Mouse (Mus musculus): ENCODE results near the gene Fetub. TPM values are rescaled to one million over a fixed set of nuclear protein-coding genes. Genes with fewer than 3 reads are reported as not detected.

Gene Fetub
- polyA plus RNA-seq, 1 experiment from 2014 or later = not detected

DNA sequence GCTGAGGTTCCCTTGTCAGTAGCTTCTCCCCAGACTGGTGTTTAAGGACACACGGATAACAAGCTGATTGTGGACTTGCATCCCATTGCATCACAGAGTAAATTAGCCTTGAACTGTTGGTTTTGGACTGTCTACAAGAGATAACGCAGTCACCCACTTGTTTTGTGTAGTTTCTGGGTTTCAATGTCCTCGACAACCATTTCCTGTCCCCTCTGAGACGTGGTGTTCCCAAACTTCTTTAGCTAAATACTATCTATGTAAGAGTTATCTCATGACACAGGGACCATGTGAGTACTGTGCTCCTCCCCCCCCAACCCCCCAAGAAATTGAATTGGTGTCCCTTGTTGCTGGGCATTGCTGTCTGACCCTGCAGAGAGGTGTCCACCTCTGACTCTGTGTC lies 36.6 kb upstream of the Fetub start:
- Histone ChIP-seq H3K27ac (ENCODE audit: low read depth, low read length) (no peak overlapping the region), H3K4me3 (ENCODE audit: low read depth, low read length) (no peak overlapping the region), H3K4me1 (ENCODE audit: control insufficient read depth, insufficient read depth, low read length) (no peaks in the 10 kb centered on the region), H3K9me3 (ENCODE audit: control insufficient read depth, low read length) (no peaks in the 10 kb centered on the region), H3K9ac (ENCODE audit: low read length) (no peak overlapping the region), H3K4me2 (ENCODE audit: low read depth) (no peak overlapping the region), H3K36me3 (ENCODE audit: control insufficient read depth, insufficient read depth, low read length) (no peaks in the 10 kb centered on the region), H3K27me3 (ENCODE audit: control insufficient read depth, insufficient read depth, low read length) (no peaks in the 10 kb centered on the region)
- no peak for DNase-seq (ENCODE audit: low spot score)
- no peak for ATAC-seq (ENCODE audit: insufficient read depth, low FRiP score, low TSS enrichment)
- WGBS = 83% methylated on average over 4 of the region's 4 CpGs

DNA sequence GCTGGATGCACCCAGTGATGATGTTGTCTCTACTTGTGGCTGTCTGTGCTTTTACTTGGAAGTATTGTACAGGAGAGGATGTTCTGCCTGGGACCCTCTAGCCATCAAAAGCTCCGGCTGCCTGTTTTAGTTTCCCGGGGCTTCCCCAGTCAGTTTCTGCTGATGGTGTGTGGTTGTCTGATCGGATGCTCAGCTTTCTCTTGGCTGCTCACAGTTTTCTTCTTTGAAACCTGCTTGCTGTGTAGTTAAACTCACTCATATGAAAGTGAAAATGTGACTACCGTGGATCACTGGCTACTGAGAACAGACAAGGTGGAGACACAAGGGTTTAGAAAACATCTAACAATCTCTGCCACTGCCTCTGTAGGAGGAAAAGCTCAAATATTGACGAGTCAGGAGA lies 34.7 kb upstream of the Fetub start:
- Histone ChIP-seq H3K4me1 (ENCODE audit: control insufficient read depth, insufficient read depth, low read length) (no peaks in the 10 kb centered on the region), H3K36me3 (ENCODE audit: control insufficient read depth, insufficient read depth, low read length) (no peaks in the 10 kb centered on the region), H3K27ac (ENCODE audit: low read depth, low read length) (no peak overlapping the region), H3K9ac (ENCODE audit: low read length) (no peak overlapping the region), H3K9me3 (ENCODE audit: control insufficient read depth, low read length) (no peaks in the 10 kb centered on the region), H3K4me2 (ENCODE audit: low read depth) (no peak overlapping the region), H3K4me3 (ENCODE audit: low read depth, low read length) (no peak overlapping the region), H3K27me3 (ENCODE audit: control insufficient read depth, insufficient read depth, low read length) (no peaks in the 10 kb centered on the region)
- ATAC-seq (ENCODE audit: insufficient read depth, low FRiP score, low TSS enrichment) (no peak), DNase-seq (ENCODE audit: low spot score) (no peak)
- WGBS = 86% methylated on average over 5 of the region's 5 CpGs

DNA sequence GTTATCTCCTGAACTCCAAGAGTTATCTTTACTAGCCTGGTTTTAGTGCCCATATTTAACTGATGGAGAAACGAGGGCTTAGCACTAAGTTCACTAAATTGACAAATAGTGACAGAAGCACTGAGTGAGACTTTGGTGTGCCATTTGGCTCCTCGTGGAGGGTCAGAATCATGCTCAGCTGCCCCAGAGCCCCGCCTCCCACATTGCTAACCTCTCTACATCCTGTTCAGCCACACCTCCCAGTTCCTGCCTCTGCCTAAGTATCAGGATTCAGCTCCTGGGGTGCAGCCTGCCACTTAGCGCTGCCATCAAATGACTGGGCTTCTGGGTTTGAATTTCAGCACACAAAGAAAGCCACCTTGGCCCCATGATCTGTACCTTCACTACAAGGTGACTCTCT lies 32.8 kb upstream of the Fetub start:
- ATAC-seq (ENCODE audit: insufficient read depth, low FRiP score, low TSS enrichment) (no peak), DNase-seq (ENCODE audit: low spot score) (no peak)
- H3K9ac ChIP-seq (ENCODE audit: low read length) = no peak overlapping the region
- WGBS = 41% methylated on average over 4 of the region's 4 CpGs
- no peaks in the 10 kb centered on the region for H3K36me3 ChIP-seq (ENCODE audit: control insufficient read depth, insufficient read depth, low read length)
- no peak overlapping the region for H3K27ac ChIP-seq (ENCODE audit: low read depth, low read length)
- H3K9me3 ChIP-seq (ENCODE audit: control insufficient read depth, low read length) = no peaks in the 10 kb centered on the region
- no peaks in the 10 kb centered on the region for H3K4me1 ChIP-seq (ENCODE audit: control insufficient read depth, insufficient read depth, low read length)
- H3K4me3 ChIP-seq (ENCODE audit: low read depth, low read length) = no peak overlapping the region
- H3K4me2 ChIP-seq (ENCODE audit: low read depth) = no peak overlapping the region
- H3K27me3 ChIP-seq (ENCODE audit: control insufficient read depth, insufficient read depth, low read length) = no peaks in the 10 kb centered on the region

DNA sequence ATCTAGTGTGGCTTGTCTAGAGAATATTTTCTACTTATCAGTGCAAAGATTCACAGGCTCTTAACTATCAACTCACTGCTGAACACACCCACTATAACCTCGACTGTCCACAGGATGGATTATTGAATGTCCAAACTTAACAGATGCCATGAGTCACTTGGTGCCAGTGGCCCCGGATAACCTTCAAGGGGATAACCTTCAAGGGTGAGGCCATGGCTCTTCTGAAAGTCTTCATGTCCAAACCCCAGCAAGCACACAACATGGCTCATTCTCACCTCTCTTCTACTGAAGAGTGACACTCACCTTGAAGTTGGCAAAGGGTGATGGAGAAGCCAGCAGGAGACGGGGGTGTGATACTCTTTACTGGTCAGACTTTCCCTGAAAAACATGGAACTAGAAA lies 31.4 kb upstream of the Fetub start:
- DNase-seq (ENCODE audit: low spot score) (no peak), ATAC-seq (ENCODE audit: insufficient read depth, low FRiP score, low TSS enrichment) (no peak)
- Histone ChIP-seq H3K4me3 (ENCODE audit: low read depth, low read length) (no peak overlapping the region), H3K27me3 (ENCODE audit: control insufficient read depth, insufficient read depth, low read length) (no peaks in the 10 kb centered on the region), H3K36me3 (ENCODE audit: control insufficient read depth, insufficient read depth, low read length) (no peaks in the 10 kb centered on the region), H3K9me3 (ENCODE audit: control insufficient read depth, low read length) (no peaks in the 10 kb centered on the region), H3K4me2 (ENCODE audit: low read depth) (no peak overlapping the region), H3K4me1 (ENCODE audit: control insufficient read depth, insufficient read depth, low read length) (no peaks in the 10 kb centered on the region), H3K27ac (ENCODE audit: low read depth, low read length) (no peak overlapping the region), H3K9ac (ENCODE audit: low read length) (no peak overlapping the region)
- 90% methylated on average over 3 of the region's 3 CpGs for WGBS

DNA sequence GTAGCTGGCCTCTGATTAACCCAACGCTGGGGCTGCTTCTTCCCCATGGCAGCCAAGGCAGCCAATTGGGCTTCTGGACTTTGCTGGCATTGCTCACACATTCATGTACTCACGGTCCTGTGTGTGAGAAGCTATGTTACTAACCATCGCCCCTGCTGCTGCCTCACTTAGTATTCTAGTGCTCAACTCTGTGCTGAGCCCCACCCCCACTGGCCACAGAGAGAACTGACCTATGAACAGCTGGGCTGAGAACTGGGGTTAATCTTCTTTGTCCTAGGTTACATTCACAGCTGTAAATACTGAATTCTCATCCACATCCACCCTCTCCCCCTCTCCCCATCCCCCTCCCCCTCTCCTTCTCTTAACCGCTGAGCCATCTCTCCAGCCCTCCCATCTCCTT lies 29.3 kb upstream of the Fetub start:
- Histone ChIP-seq H3K4me2 (ENCODE audit: low read depth) (no peak overlapping the region), H3K9ac (ENCODE audit: low read length) (no peak overlapping the region), H3K4me3 (ENCODE audit: low read depth, low read length) (no peak overlapping the region), H3K36me3 (ENCODE audit: control insufficient read depth, insufficient read depth, low read length) (no peaks in the 10 kb centered on the region), H3K27ac (ENCODE audit: low read depth, low read length) (no peak overlapping the region), H3K9me3 (ENCODE audit: control insufficient read depth, low read length) (no peaks in the 10 kb centered on the region), H3K27me3 (ENCODE audit: control insufficient read depth, insufficient read depth, low read length) (no peaks in the 10 kb centered on the region), H3K4me1 (ENCODE audit: control insufficient read depth, insufficient read depth, low read length) (no peaks in the 10 kb centered on the region)
- DNase-seq (ENCODE audit: low spot score) = no peak
- WGBS = 73% methylated on average over 4 of the region's 4 CpGs
- no peak for ATAC-seq (ENCODE audit: insufficient read depth, low FRiP score, low TSS enrichment)

DNA sequence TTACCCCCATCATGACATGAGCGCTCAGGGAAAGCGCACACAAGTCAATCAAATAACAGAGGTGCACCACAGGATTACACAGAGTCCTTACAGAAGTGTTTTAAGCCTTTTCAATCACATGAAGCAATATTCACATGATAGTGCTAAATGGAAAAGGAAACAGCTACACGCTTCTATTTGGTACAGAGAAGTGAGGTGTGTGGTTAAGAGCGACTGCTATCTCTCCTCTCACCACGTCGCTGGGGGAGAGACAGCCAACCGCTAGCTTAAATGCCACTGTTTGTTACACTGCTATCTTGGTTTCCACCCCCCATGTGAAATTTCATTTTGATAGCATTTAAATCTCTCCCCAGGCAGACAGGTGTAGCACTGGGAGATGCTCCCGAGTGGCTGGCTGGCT lies 28.4 kb upstream of the Fetub start:
- H3K4me1 ChIP-seq (ENCODE audit: control insufficient read depth, insufficient read depth, low read length) = no peaks in the 10 kb centered on the region
- no peaks in the 10 kb centered on the region for H3K9me3 ChIP-seq (ENCODE audit: control insufficient read depth, low read length)
- no peaks in the 10 kb centered on the region for H3K36me3 ChIP-seq (ENCODE audit: control insufficient read depth, insufficient read depth, low read length)
- H3K4me3 ChIP-seq (ENCODE audit: low read depth, low read length) = no peak overlapping the region
- 90% methylated on average over 8 of the region's 8 CpGs for whole genome bisulfite sequencing
- H3K27me3 ChIP-seq (ENCODE audit: control insufficient read depth, insufficient read depth, low read length) = no peaks in the 10 kb centered on the region
- no peak overlapping the region for H3K4me2 ChIP-seq (ENCODE audit: low read depth)
- H3K9ac ChIP-seq (ENCODE audit: low read length) = no peak overlapping the region
- ATAC-seq (ENCODE audit: insufficient read depth, low FRiP score, low TSS enrichment) (no peak), DNase-seq (ENCODE audit: low spot score) (no peak)
- no peak overlapping the region for H3K27ac ChIP-seq (ENCODE audit: low read depth, low read length)

DNA sequence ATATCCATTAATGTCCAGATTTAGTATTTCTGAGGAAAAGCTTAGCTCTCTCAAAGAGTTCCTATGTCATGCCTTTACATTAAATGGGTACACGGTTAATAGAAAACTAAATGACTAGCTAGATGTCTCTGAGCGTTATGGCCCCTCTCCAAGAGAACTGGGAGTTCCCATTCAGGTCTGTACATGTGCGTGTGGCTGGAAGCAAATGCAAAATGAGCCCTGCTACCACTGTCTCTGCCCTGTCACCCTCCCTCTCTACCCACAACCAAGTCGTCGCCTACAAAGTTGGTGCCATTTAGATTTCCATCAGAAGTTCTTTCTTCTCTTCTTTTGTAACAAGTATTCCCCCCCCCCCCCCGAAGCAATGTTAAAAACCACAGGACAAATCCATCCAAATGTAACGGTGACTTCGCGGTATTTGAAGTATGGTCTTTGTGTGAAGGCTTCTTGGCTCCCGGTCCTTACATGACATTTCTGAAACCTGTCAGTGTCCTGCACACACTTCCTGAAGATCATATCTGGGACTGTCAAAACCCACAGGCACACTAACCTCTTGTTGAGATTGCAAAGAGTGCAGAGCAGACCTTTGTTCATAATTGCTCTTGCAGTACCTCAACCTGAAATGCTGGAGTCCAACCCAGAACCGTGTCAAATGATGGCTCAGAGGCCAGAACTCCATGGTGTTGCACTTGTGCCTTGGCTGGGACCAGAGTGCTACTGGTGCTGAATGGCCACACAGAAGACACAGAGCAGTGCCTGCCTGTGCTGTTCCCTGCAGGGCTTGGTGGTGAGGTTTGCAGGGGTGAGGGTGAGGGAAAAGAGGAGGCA lies 27.2 kb upstream of the Fetub start, which contains the start of gene Ahsg:
Ahsg (plus strand) TSS at position 595 of the 828 bp plus-strand sequence.
- WGBS = 89% methylated on average over 11 of the region's 11 CpGs
- H3K9me3 ChIP-seq (ENCODE audit: control insufficient read depth, low read length) = no peaks in the 10 kb centered on the region
- DNase-seq (ENCODE audit: low spot score) = no peak
- H3K4me3 ChIP-seq (ENCODE audit: low read depth, low read length) = no peak within 1 kb of the TSS
- no peaks in the 10 kb centered on the region for H3K27me3 ChIP-seq (ENCODE audit: control insufficient read depth, insufficient read depth, low read length)
- H3K4me2 ChIP-seq (ENCODE audit: low read depth) = no peak within 1 kb of the TSS
- no peaks in the 10 kb centered on the region for H3K4me1 ChIP-seq (ENCODE audit: control insufficient read depth, insufficient read depth, low read length)
- no peak within 1 kb of the TSS for H3K27ac ChIP-seq (ENCODE audit: low read depth, low read length)
- H3K9ac ChIP-seq (ENCODE audit: low read length) = no peak within 1 kb of the TSS
- no peak for ATAC-seq (ENCODE audit: insufficient read depth, low FRiP score, low TSS enrichment)
- H3K36me3 ChIP-seq (ENCODE audit: control insufficient read depth, insufficient read depth, low read length) = no peaks in the 10 kb centered on the region

DNA sequence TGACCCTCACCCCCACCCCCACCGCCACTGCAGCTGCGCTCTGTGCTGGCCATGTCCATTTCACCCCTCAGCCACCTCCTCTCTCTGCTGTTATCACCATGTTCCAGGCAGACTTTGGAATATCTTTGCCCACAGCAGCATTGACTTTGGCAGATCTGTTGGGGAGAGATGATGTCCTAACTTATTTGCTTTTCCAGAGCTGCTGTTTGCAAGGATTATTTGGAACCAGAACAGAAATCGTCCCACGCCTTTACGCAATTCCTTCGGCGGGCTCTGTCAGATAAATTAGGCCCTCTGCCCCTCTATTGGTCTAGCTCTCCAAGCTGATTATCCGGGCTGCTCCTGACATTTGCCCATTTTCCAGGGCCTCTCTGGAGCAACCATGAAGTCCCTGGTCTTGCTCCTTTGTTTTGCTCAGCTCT lies 26.4 kb upstream of the Fetub start:
- no peaks in the 10 kb centered on the region for H3K9me3 ChIP-seq (ENCODE audit: control insufficient read depth, low read length)
- no peak overlapping the region for H3K4me3 ChIP-seq (ENCODE audit: low read depth, low read length)
- H3K36me3 ChIP-seq (ENCODE audit: control insufficient read depth, insufficient read depth, low read length) = no peaks in the 10 kb centered on the region
- no peak overlapping the region for H3K9ac ChIP-seq (ENCODE audit: low read length)
- 91% methylated on average over 8 of the region's 8 CpGs for WGBS
- no peak for ATAC-seq (ENCODE audit: insufficient read depth, low FRiP score, low TSS enrichment)
- no peaks in the 10 kb centered on the region for H3K4me1 ChIP-seq (ENCODE audit: control insufficient read depth, insufficient read depth, low read length)
- DNase-seq (ENCODE audit: low spot score) = no peak
- H3K27me3 ChIP-seq (ENCODE audit: control insufficient read depth, insufficient read depth, low read length) = no peaks in the 10 kb centered on the region
- no peak overlapping the region for H3K27ac ChIP-seq (ENCODE audit: low read depth, low read length)
- no peak overlapping the region for H3K4me2 ChIP-seq (ENCODE audit: low read depth)

DNA sequence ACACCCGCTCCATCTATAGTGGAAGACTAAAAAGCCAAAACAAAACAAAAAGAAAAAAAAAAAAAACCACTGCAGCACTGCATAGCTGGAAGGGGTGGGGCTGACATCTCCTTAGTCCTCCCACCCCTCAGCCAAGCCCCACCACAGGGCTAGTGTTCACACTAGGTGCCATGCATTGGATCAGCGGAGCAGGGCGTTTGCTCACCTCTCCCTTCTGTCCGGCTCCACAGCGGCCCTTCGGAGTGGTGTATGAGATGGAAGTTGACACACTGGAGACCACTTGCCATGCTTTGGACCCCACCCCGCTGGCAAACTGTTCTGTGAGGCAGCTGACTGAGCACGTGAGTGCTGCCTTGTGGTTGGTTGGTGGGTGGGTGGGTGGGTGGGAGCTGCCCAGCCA lies 24.0 kb upstream of the Fetub start:
- H3K9me3 ChIP-seq (ENCODE audit: control insufficient read depth, low read length) = no peaks in the 10 kb centered on the region
- DNase-seq (ENCODE audit: low spot score) = no peak
- no peaks in the 10 kb centered on the region for H3K27me3 ChIP-seq (ENCODE audit: control insufficient read depth, insufficient read depth, low read length)
- no peak overlapping the region for H3K9ac ChIP-seq (ENCODE audit: low read length)
- ATAC-seq (ENCODE audit: insufficient read depth, low FRiP score, low TSS enrichment) = no peak
- no peak overlapping the region for H3K4me3 ChIP-seq (ENCODE audit: low read depth, low read length)
- no peaks in the 10 kb centered on the region for H3K4me1 ChIP-seq (ENCODE audit: control insufficient read depth, insufficient read depth, low read length)
- H3K36me3 ChIP-seq (ENCODE audit: control insufficient read depth, insufficient read depth, low read length) = no peaks in the 10 kb centered on the region
- H3K4me2 ChIP-seq (ENCODE audit: low read depth) = no peak overlapping the region
- no peak overlapping the region for H3K27ac ChIP-seq (ENCODE audit: low read depth, low read length)
- 73% methylated on average over 7 of the region's 8 CpGs for WGBS
